Mouse (Mus musculus): ENCODE results near the gene Adam30. TPM values are rescaled to one million over a fixed set of nuclear protein-coding genes. Genes with fewer than 3 reads are reported as not detected.

The Adam30 gene
- polyA plus RNA-seq, 1 experiment from 2014 or later, result not detected

DNA sequence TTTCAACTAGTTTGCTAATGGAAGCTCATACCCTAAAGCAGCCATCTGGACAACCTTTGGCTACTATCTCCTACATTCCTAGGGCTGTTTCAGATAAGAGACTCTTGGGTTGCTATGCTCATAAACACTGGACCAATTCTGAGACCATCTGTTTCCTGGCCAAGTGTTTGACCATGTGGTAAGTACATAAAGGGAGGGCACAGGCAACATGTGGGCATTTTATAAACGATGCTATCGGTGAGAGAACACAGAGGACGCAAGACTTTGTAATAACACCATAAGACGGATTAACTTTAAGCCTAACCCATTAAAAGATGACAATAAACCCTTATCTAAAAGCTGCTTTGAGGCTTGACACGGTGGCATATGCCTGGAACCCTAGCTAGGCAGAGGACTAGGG, 42.9 kb downstream of the Adam30 start:
- no peaks in the 10 kb centered on the region for H3K9me3 ChIP-seq (replicated peaks; ENCODE audit: control insufficient read depth, low read length)
- H3K9ac ChIP-seq (ENCODE audit: low read depth, low read length), result no peak overlapping the region
- no peaks in the 10 kb centered on the region for H3K36me3 ChIP-seq (ENCODE audit: control insufficient read depth, insufficient read depth, low read length)
- H3K4me1 ChIP-seq (ENCODE audit: control insufficient read depth, insufficient read depth, low read length), result peaks cover 6% of the 10 kb centered on the region; the same call in 1 of the 2 replicates
- ATAC-seq (replicated peaks; ENCODE audit: insufficient number of reproducible peaks, low FRiP score, low TSS enrichment), result no peak
- 51% methylated on average over 5 of the region's 5 CpGs for WGBS (ENCODE audit: insufficient replicate concordance)
- H3K27me3 ChIP-seq (ENCODE audit: control insufficient read depth, insufficient read depth, low read length), result no peaks in the 10 kb centered on the region
- no peak overlapping the region for H3K27ac ChIP-seq (ENCODE audit: low read depth, low read length)
- no peak overlapping the region for H3K4me2 ChIP-seq
- no peak overlapping the region for H3K4me3 ChIP-seq (ENCODE audit: low read depth, low read length)

DNA sequence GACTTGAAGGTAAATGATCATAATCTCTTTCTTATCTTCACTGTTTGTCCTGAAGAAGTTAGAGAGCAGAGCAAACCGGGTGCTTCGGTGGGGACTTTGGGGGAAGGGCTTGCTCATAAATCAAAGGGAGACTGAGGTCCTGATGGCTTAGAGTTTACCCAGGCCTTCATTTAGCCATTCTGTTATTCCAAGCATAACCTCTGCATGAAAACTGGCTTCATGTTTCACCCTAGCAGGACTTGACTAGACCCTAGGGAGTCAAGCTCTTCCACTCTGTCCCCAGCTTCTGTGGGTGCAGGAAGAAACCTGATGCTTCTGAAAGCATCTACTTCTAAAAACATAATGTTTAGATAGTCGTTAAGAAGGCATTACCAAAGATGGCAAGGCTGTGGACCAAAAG, 46.5 kb downstream of the Adam30 start:
- 41% methylated on average over 3 of the region's 3 CpGs for WGBS (ENCODE audit: insufficient replicate concordance)
- H3K9me3 ChIP-seq (replicated peaks; ENCODE audit: control insufficient read depth, low read length), result no peaks in the 10 kb centered on the region
- no peak overlapping the region for H3K4me2 ChIP-seq
- H3K9ac ChIP-seq (ENCODE audit: low read depth, low read length), result no peak overlapping the region
- H3K4me3 ChIP-seq (ENCODE audit: low read depth, low read length), result no peak overlapping the region
- no peaks in the 10 kb centered on the region for H3K36me3 ChIP-seq (ENCODE audit: control insufficient read depth, insufficient read depth, low read length)
- H3K27ac ChIP-seq (ENCODE audit: low read depth, low read length), result no peak overlapping the region
- ATAC-seq (replicated peaks; ENCODE audit: insufficient number of reproducible peaks, low FRiP score, low TSS enrichment), result no peak
- peaks cover 6% of the 10 kb centered on the region; the same call in 1 of the 2 replicates for H3K4me1 ChIP-seq (ENCODE audit: control insufficient read depth, insufficient read depth, low read length)
- H3K27me3 ChIP-seq (ENCODE audit: control insufficient read depth, insufficient read depth, low read length), result no peaks in the 10 kb centered on the region

DNA sequence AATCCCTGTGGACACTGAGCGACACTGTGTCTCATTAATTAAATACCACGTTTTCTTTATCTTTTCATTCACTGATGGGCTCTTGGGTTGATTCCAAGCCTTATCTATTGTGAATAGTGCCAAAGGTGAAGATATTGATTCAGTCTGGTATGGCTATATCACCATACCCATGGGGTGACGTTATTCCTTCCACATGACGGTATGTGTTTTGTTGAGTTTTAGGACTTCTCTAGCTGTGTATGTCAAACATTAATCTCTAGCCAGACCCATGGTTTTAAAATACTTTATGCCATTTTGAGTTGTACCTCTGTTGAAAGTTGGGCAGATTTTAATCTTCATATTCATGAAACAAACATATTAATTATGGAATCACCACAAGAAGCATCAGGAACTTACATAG, 48.7 kb downstream of the Adam30 start:
- Histone ChIP-seq H3K9me3 (replicated peaks; ENCODE audit: control insufficient read depth, low read length) (no peaks in the 10 kb centered on the region), H3K4me1 (ENCODE audit: control insufficient read depth, insufficient read depth, low read length) (no peaks in the 10 kb centered on the region), H3K9ac (ENCODE audit: low read depth, low read length) (no peak overlapping the region), H3K4me3 (ENCODE audit: low read depth, low read length) (no peak overlapping the region), H3K36me3 (ENCODE audit: control insufficient read depth, insufficient read depth, low read length) (no peaks in the 10 kb centered on the region), H3K27ac (ENCODE audit: low read depth, low read length) (no peak overlapping the region), H3K27me3 (ENCODE audit: control insufficient read depth, insufficient read depth, low read length) (no peaks in the 10 kb centered on the region), H3K4me2 (no peak overlapping the region)
- no peak for ATAC-seq (replicated peaks; ENCODE audit: insufficient number of reproducible peaks, low FRiP score, low TSS enrichment)
- 74% methylated on average over 4 of the region's 4 CpGs for WGBS (ENCODE audit: insufficient replicate concordance)

DNA sequence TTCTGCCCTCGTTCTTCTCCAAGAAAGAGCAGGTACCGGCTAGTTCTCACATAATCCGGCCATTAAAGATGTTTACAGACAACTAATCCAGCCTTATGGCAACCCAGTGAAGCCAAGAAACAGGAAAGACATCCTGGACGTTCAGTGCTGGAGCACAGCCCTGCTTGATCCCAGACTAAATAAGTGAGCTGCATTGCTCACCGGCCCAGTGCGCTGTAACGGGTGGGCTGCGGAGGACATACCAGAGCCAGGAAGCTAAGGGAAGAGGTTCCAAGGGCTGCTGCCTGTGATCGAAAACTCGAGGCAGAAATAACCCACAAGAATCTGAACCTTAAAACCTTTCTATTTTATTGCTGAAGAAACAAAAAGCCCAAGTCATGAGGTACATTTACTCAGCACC, 50.4 kb downstream of the Adam30 start:
- no peak for ATAC-seq (replicated peaks; ENCODE audit: insufficient number of reproducible peaks, low FRiP score, low TSS enrichment)
- Histone ChIP-seq H3K9me3 (replicated peaks; ENCODE audit: control insufficient read depth, low read length) (no peaks in the 10 kb centered on the region), H3K4me2 (no peak overlapping the region), H3K4me3 (ENCODE audit: low read depth, low read length) (no peak overlapping the region), H3K27me3 (ENCODE audit: control insufficient read depth, insufficient read depth, low read length) (no peaks in the 10 kb centered on the region), H3K4me1 (ENCODE audit: control insufficient read depth, insufficient read depth, low read length) (no peaks in the 10 kb centered on the region), H3K9ac (ENCODE audit: low read depth, low read length) (no peak overlapping the region), H3K27ac (ENCODE audit: low read depth, low read length) (no peak overlapping the region), H3K36me3 (ENCODE audit: control insufficient read depth, insufficient read depth, low read length) (no peaks in the 10 kb centered on the region)
- 66% methylated on average over 10 of the region's 10 CpGs for WGBS (ENCODE audit: insufficient replicate concordance)

GRCm38 (mm10) chr3:98211301-98212081, 51.1 kb downstream of the Adam30 start:
- no peaks in the 10 kb centered on the region for H3K27me3 ChIP-seq (ENCODE audit: control insufficient read depth, insufficient read depth, low read length)
- H3K9me3 ChIP-seq (replicated peaks; ENCODE audit: control insufficient read depth, low read length), result no peaks in the 10 kb centered on the region
- no peak overlapping the region for H3K4me2 ChIP-seq
- no peaks in the 10 kb centered on the region for H3K36me3 ChIP-seq (ENCODE audit: control insufficient read depth, insufficient read depth, low read length)
- no peaks in the 10 kb centered on the region for H3K4me1 ChIP-seq (ENCODE audit: control insufficient read depth, insufficient read depth, low read length)
- H3K27ac ChIP-seq (ENCODE audit: low read depth, low read length), result no peak overlapping the region
- WGBS (ENCODE audit: insufficient replicate concordance), result 72% methylated on average over 7 of the region's 7 CpGs
- ATAC-seq (replicated peaks; ENCODE audit: insufficient number of reproducible peaks, low FRiP score, low TSS enrichment), result no peak
- H3K4me3 ChIP-seq (ENCODE audit: low read depth, low read length), result no peak overlapping the region
- no peak overlapping the region for H3K9ac ChIP-seq (ENCODE audit: low read depth, low read length)

Other genes with a start within 250 kb of the Adam30 start
- gene Notch2, start 147.1 kb upstream of the Adam30 start, polyA plus RNA-seq (2014; fragmentation: Nextera tagmentation; extraction: Ambion mirVana), result 12.5 and 13.4 TPM in 2 replicates
- gene Reg4, start 61.5 kb downstream of the Adam30 start, polyA plus RNA-seq (2014; fragmentation: Nextera tagmentation; extraction: Ambion mirVana), result not detected in 2 replicates
- gene Hmgcs2, start 119.8 kb downstream of the Adam30 start, polyA plus RNA-seq (2014; fragmentation: Nextera tagmentation; extraction: Ambion mirVana), result 6.5 and 8.1 TPM in 2 replicates
- 116 and 119 TPM in 2 replicates for gene Phgdh, start 179.4 kb downstream of the Adam30 start, polyA plus RNA-seq (2014; fragmentation: Nextera tagmentation; extraction: Ambion mirVana)
- 8.2 and 12.1 TPM in 2 replicates for gene Zfp697, start 221.8 kb downstream of the Adam30 start, polyA plus RNA-seq (2014; fragmentation: Nextera tagmentation; extraction: Ambion mirVana)

All from heart, embryonic 11.5 days (tissue).